Mouse (Mus musculus) embryo, embryonic 11 days (tissue): ENCODE measurements at regions not wholly inside any gene's neighbourhood (a gene's known extent, or its start where the extent isn't known, plus 50 kb on each side); places are given as distances from the start of the nearest gene placed in this dataset.
A peak's percentile ranks its signal among the peaks of the same experiment; 100 is the strongest.
"Not testable (repeated sequence)": the region's sequence is repeated elsewhere in the genome, so short reads cannot be mapped to it uniquely, and the experiment has no call there.

Experiments
- DNase-seq: peaks from one replicate; pipeline ENCODE4 v3.0.0-alpha.2; 2015

- DNase-seq, result no peak
These were observed 274.1 kb downstream of the Rpia start for GRCm38 (mm10) chr6:70517932-70518331.

GRCm38 (mm10) chr6:70468623-70469479 lies 323.2 kb downstream of the Rpia start:
- DNase-seq, result no peak

GRCm38 (mm10) chr6:70457279-70457678 lies 334.8 kb downstream of the Rpia start:
- no peak for DNase-seq

- DNase-seq, result not testable (repeated sequence)
These were observed 357.3 kb downstream of the Rpia start for GRCm38 (mm10) chr6:70434739-70435138.

GRCm38 (mm10) chr6:70406290-70406689 lies 385.7 kb downstream of the Rpia start:
- not testable (repeated sequence) for DNase-seq

- DNase-seq, result not testable (repeated sequence)
These were observed 402.2 kb downstream of the Rpia start for GRCm38 (mm10) chr6:70389850-70390249.

- DNase-seq, result not testable (repeated sequence)
These were observed 405.6 kb downstream of the Rpia start for GRCm38 (mm10) chr6:70386396-70386795.

GRCm38 (mm10) chr6:70379339-70379738 lies 412.7 kb downstream of the Rpia start:
- DNase-seq, result not testable (repeated sequence)

GRCm38 (mm10) chr6:70371821-70372220 lies 420.2 kb downstream of the Rpia start:
- DNase-seq, result not testable (repeated sequence)

GRCm38 (mm10) chr6:70356303-70356702 lies 435.7 kb downstream of the Rpia start:
- peak; percentile 6 for DNase-seq

GRCm38 (mm10) chr6:70342147-70342546 lies 449.9 kb downstream of the Rpia start:
- no peak for DNase-seq

- not testable (repeated sequence) for DNase-seq
These were observed 451.3 kb downstream of the Rpia start for GRCm38 (mm10) chr6:70340691-70341090.

GRCm38 (mm10) chr6:70315318-70315717 lies 476.7 kb downstream of the Rpia start:
- DNase-seq, result no peak

GRCm38 (mm10) chr6:70314667-70315066 lies 477.4 kb downstream of the Rpia start:
- DNase-seq, result not testable (repeated sequence)

- not testable (repeated sequence) for DNase-seq
These were observed 490.9 kb downstream of the Rpia start for GRCm38 (mm10) chr6:70301100-70301499.

GRCm38 (mm10) chr6:70260227-70260626 lies 531.8 kb downstream of the Rpia start:
- DNase-seq, result not testable (repeated sequence)

- DNase-seq, result not testable (repeated sequence)
These were observed 551.9 kb downstream of the Rpia start for GRCm38 (mm10) chr6:70240167-70240566.

GRCm38 (mm10) chr6:70227166-70227565 lies 564.9 kb downstream of the Rpia start:
- DNase-seq, result no peak

- not testable (repeated sequence) for DNase-seq
These were observed 575.4 kb downstream of the Rpia start for GRCm38 (mm10) chr6:70216632-70217031.

- DNase-seq, result peak; percentile 4
These were observed 576.3 kb downstream of the Rpia start for GRCm38 (mm10) chr6:70215781-70216180.
